9 mouse cellular contexts compared by ENCODE assay signal in the genomic region with DNA sequence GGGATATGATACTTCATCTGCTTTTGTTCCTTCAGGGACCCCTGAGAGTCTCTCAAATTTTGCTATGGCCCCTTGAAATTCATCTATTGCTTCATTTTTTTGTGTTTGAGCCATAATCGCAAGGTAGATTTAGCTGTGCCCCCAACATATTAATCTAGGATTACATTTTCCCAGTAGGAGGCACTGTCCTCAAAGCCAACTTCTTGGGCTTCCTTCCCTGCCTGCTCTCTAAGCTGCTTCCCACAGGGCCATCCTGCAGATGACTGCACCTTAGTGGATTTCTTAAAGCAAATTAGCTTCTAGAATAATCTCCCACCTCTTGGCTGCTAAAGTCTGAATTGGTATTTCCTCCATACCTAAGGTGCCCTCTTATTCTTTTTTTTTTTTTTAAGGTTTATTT. TPM values are rescaled to one million over a fixed set of nuclear protein-coding genes. Genes with fewer than 3 reads are reported as not detected.
DNase-seq lines count a peak whose midpoint lies in the region; ATAC-seq and TF ChIP-seq lines count a peak whose summit lies in the region.
"Had no signal": no experiment of that assay in that cellular context is flagged by ENCODE, and none has a peak within 500 bp of the region (broad histone marks: within the 10 kb centered on the region; RNA-seq: fewer than 3 reads in every experiment).

No protein-coding gene starts in this region.

- no peaks in the 10 kb centered on the region for H3K36me3 ChIP-seq in kidney, postnatal 0 days (ENCODE audit: insufficient read depth, low read length)
- H3K36me3 ChIP-seq: limb, embryonic 12.5 days had no signal

- peaks cover 5% of the 10 kb centered on the region for H3K4me1 ChIP-seq in kidney, postnatal 0 days (replicated peaks; ENCODE audit: insufficient read depth, low read length)

- H3K4me2 ChIP-seq in kidney, postnatal 0 days (ENCODE audit: low read length), result no peak overlapping the region
- H3K4me2 ChIP-seq: limb, embryonic 12.5 days had no signal

- H3K4me3 ChIP-seq in kidney, postnatal 0 days (replicated peaks; ENCODE audit: low read depth, low read length), result no peak overlapping the region
- H3K4me3 ChIP-seq: limb, embryonic 12.5 days had no signal

- peak; percentile 49 for TF ChIP-seq CTCF in kidney, postnatal 0 days (IDR thresholded peaks at IDR 0.05; ENCODE audit: low read depth)

- H3K9ac ChIP-seq in kidney, postnatal 0 days (ENCODE audit: low read depth, low read length), result no peak overlapping the region
- H3K9ac ChIP-seq: limb, embryonic 12.5 days had no signal

- ATAC-seq in kidney, postnatal 0 days (replicated peaks; ENCODE audit: low FRiP score, low read depth), result no peak
- no peak for ATAC-seq in erythroid progenitor cell, adult 5-6 weeks (replicated peaks; ENCODE audit: low FRiP score, poor library complexity, severe bottlenecking)

- H3K27ac ChIP-seq in kidney, postnatal 0 days, result no peak overlapping the region
- H3K27ac ChIP-seq: limb, embryonic 12.5 days had no signal

- 87% methylated on average over 1 of the region's 1 CpGs for WGBS in kidney, postnatal 0 days

- H3K27me3 ChIP-seq in kidney, postnatal 0 days (ENCODE audit: insufficient read depth, low read length), result no peaks in the 10 kb centered on the region
- H3K27me3 ChIP-seq: limb, embryonic 12.5 days had no signal

- no peaks in the 10 kb centered on the region for H3K9me3 ChIP-seq in kidney, postnatal 0 days (replicated peaks; ENCODE audit: low read length)
- H3K9me3 ChIP-seq: limb, embryonic 12.5 days had no signal

- intact Hi-C loops in heart, postnatal 14 days (cut with DNase I), result no loop called here

- DNase-seq in kidney, postnatal 0 days (ENCODE audit: low spot score), result no peak
- no peak for DNase-seq in kidney, postnatal 36 days
- peak; percentile 20 for DNase-seq in thymus, postnatal 4 days
- DNase-seq in thymus, postnatal 25 days, result no peak
- peak; percentile 23 for DNase-seq in adipocyte (ENCODE audit: low spot score)
- no peak for DNase-seq in urinary bladder, postnatal 10 days (ENCODE audit: low spot score)
- DNase-seq in heart, postnatal 14 days, result no peak

RNA-seq across cellular contexts. Expression of a gene that starts 3.5 kb away (rescaled TPM):
- polyA plus RNA-seq in kidney, postnatal 0 days (2015; fragmentation: Nextera tagmentation; extraction: Ambion mirVana), result 351 and 354 TPM in 2 replicates
- total RNA-seq in erythroid progenitor cell, adult 5-6 weeks (2015; ENCODE audit: low replicate concordance), result 160 and 179 TPM in 2 replicates
- total RNA-seq in erythroid progenitor cell, adult 5-6 weeks (2017; ENCODE audit: low replicate concordance), result 183 and 211 TPM in 2 replicates
- total RNA-seq in heart, postnatal 14 days (2021), result 10 to 100 TPM; 69.4 to 74.7 TPM

RNA-seq across cellular contexts. Expression of a gene that starts 27.5 kb away (rescaled TPM):
- polyA plus RNA-seq in kidney, postnatal 0 days (2015; fragmentation: Nextera tagmentation; extraction: Ambion mirVana), result 45.8 and 47.0 TPM in 2 replicates
- 18.0 and 22.7 TPM in 2 replicates for total RNA-seq in erythroid progenitor cell, adult 5-6 weeks (2015; ENCODE audit: low replicate concordance)
- 14.1 and 25.4 TPM in 2 replicates for total RNA-seq in erythroid progenitor cell, adult 5-6 weeks (2017; ENCODE audit: low replicate concordance)
- total RNA-seq in heart, postnatal 14 days (2021), result 10 to 100 TPM; 19.1 to 20.2 TPM

RNA-seq across cellular contexts. Expression of a gene that starts 36.1 kb away (rescaled TPM):
- polyA plus RNA-seq in kidney, postnatal 0 days (2015; fragmentation: Nextera tagmentation; extraction: Ambion mirVana), result 14.2 and 15.4 TPM in 2 replicates
- 4.0 and 6.7 TPM in 2 replicates for total RNA-seq in erythroid progenitor cell, adult 5-6 weeks (2015; ENCODE audit: low replicate concordance)
- 1.6 and 12.1 TPM in 2 replicates for total RNA-seq in erythroid progenitor cell, adult 5-6 weeks (2017; ENCODE audit: low replicate concordance)
- 10 to 100 TPM; 41.1 to 42.8 TPM for total RNA-seq in heart, postnatal 14 days (2021)

RNA-seq across cellular contexts. Expression of a gene that starts 39.2 kb away (rescaled TPM):
- 12.8 and 13.0 TPM in 2 replicates for polyA plus RNA-seq in kidney, postnatal 0 days (2015; fragmentation: Nextera tagmentation; extraction: Ambion mirVana)
- total RNA-seq in erythroid progenitor cell, adult 5-6 weeks (2015; ENCODE audit: low replicate concordance), result 70.3 and 101 TPM in 2 replicates
- 53.0 and 72.6 TPM in 2 replicates for total RNA-seq in erythroid progenitor cell, adult 5-6 weeks (2017; ENCODE audit: low replicate concordance)
- 100 to 1,000 TPM; 110 to 118 TPM for total RNA-seq in heart, postnatal 14 days (2021)

Comparison
In these comparisons a context has a peak if more than half of its experiments do, and no peak if none do; other contexts are left out.
1. DNase-seq: peak in thymus, postnatal 4 days (single experiment) and adipocyte (single experiment); none in kidney, postnatal 0 days (single experiment), kidney, postnatal 36 days (0 of 2), thymus, postnatal 25 days (single experiment), urinary bladder, postnatal 10 days (single experiment) and heart, postnatal 14 days (0 of 2).